Comparison of ENCODE assay signal across 17 mouse cellular contexts in genomic region chr16:38467917-38468705, GRCm38 (mm10). TPM values are rescaled to one million over a fixed set of nuclear protein-coding genes. Genes with fewer than 3 reads are reported as not detected.
A peak's percentile ranks its signal among the peaks of the same experiment; 100 is the strongest.
DNase-seq lines count a peak whose midpoint lies in the region; ATAC-seq and TF ChIP-seq lines count a peak whose summit lies in the region.
"Had no signal": no experiment of that assay in that cellular context is flagged by ENCODE, and none has a peak within 500 bp of the region (broad histone marks: within the 10 kb centered on the region; RNA-seq: fewer than 3 reads in every experiment).

No protein-coding gene starts in this region.

- no peaks in the 10 kb centered on the region for H3K27me3 ChIP-seq in G1E (ENCODE audit: insufficient read depth, low read length)
- H3K27me3 ChIP-seq in kidney, postnatal 0 days (ENCODE audit: insufficient read depth, low read length) = no peaks in the 10 kb centered on the region
- no peaks in the 10 kb centered on the region for H3K27me3 ChIP-seq in forebrain, embryonic 15.5 days
- H3K27me3 ChIP-seq in hindbrain, embryonic 16.5 days (replicated peaks; ENCODE audit: control insufficient read depth, insufficient read depth, low read length) = no peaks in the 10 kb centered on the region
- H3K27me3 ChIP-seq: embryonic facial prominence, embryonic 12.5 days; limb, embryonic 15.5 days; neural tube, embryonic 13.5 days had no signal

- no peak overlapping the region for H3K4me2 ChIP-seq in kidney, postnatal 0 days (ENCODE audit: low read length)
- H3K4me2 ChIP-seq in forebrain, embryonic 15.5 days (replicated peaks) = no peak overlapping the region
- H3K4me2 ChIP-seq in hindbrain, embryonic 16.5 days (ENCODE audit: low read length) = no peak overlapping the region
- H3K4me2 ChIP-seq: embryonic facial prominence, embryonic 12.5 days; limb, embryonic 15.5 days; neural tube, embryonic 13.5 days had no signal

- peak overlapping the region; percentile 49; the same call in 1 of the 2 replicates for H3K4me3 ChIP-seq in G1E (ENCODE audit: low read depth, low read length)
- no peak overlapping the region for H3K4me3 ChIP-seq in kidney, postnatal 0 days (replicated peaks; ENCODE audit: low read depth, low read length)
- no peak overlapping the region for H3K4me3 ChIP-seq in forebrain, embryonic 15.5 days
- no peak overlapping the region for H3K4me3 ChIP-seq in hindbrain, embryonic 16.5 days (ENCODE audit: low read length)
- H3K4me3 ChIP-seq: embryonic facial prominence, embryonic 12.5 days; limb, embryonic 15.5 days; neural tube, embryonic 13.5 days had no signal

- peak; percentile 27 for DNase-seq in kidney, adult 11 months
- no peak for DNase-seq in kidney, adult 9 months
- DNase-seq in G1E (ENCODE audit: low spot score) = no peak
- peak; percentile 63 for DNase-seq in adrenal gland, postnatal 14 days
- no peak for DNase-seq in kidney, postnatal 0 days (ENCODE audit: low spot score)
- DNase-seq in thymus, postnatal 4 days = no peak
- DNase-seq: cerebellum, adult 18-20 months; heart, adult 18-20 months; lung, adult 2 months; lung, postnatal 4 days; thymus, adult 2 months had no signal

- H3K36me3 ChIP-seq in G1E (replicated peaks) = peaks cover 10% of the 10 kb centered on the region
- no peaks in the 10 kb centered on the region for H3K36me3 ChIP-seq in kidney, postnatal 0 days (ENCODE audit: insufficient read depth, low read length)
- no peaks in the 10 kb centered on the region for H3K36me3 ChIP-seq in forebrain, embryonic 15.5 days
- no peaks in the 10 kb centered on the region for H3K36me3 ChIP-seq in hindbrain, embryonic 16.5 days (ENCODE audit: control insufficient read depth, insufficient read depth, low read length)
- H3K36me3 ChIP-seq: embryonic facial prominence, embryonic 12.5 days; limb, embryonic 15.5 days; neural tube, embryonic 13.5 days had no signal

- ATAC-seq in G1E (ENCODE audit: extremely low read depth, insufficient number of reproducible peaks, low FRiP score, poor library complexity, severe bottlenecking) = peak; percentile 56
- no peak for ATAC-seq in kidney, postnatal 0 days (replicated peaks; ENCODE audit: low FRiP score, low read depth)
- no peak for ATAC-seq in forebrain, embryonic 15.5 days (replicated peaks)
- no peak for ATAC-seq in hindbrain, embryonic 16.5 days
- ATAC-seq: midbrain, embryonic 16.5 days had no signal

- H3K4me1 ChIP-seq in G1E (ENCODE audit: insufficient read depth, low read depth, low read length) = peaks cover 76% of the 10 kb centered on the region
- H3K4me1 ChIP-seq in kidney, postnatal 0 days (replicated peaks; ENCODE audit: insufficient read depth, low read length) = no peaks in the 10 kb centered on the region
- H3K4me1 ChIP-seq in forebrain, embryonic 15.5 days = no peaks in the 10 kb centered on the region
- H3K4me1 ChIP-seq in hindbrain, embryonic 16.5 days (ENCODE audit: control insufficient read depth, insufficient read depth, low read depth, low read length) = no peaks in the 10 kb centered on the region
- H3K4me1 ChIP-seq: embryonic facial prominence, embryonic 12.5 days; limb, embryonic 15.5 days; neural tube, embryonic 13.5 days had no signal

- 74% methylated on average over 8 of the region's 8 CpGs for WGBS in kidney, postnatal 0 days
- 86% methylated on average over 8 of the region's 8 CpGs for WGBS in forebrain, embryonic 15.5 days
- WGBS in hindbrain, embryonic 16.5 days = 81% methylated on average over 8 of the region's 8 CpGs

- H3K9me3 ChIP-seq in G1E (replicated peaks) = no peaks in the 10 kb centered on the region
- no peaks in the 10 kb centered on the region for H3K9me3 ChIP-seq in kidney, postnatal 0 days (replicated peaks; ENCODE audit: low read length)
- H3K9me3 ChIP-seq in forebrain, embryonic 15.5 days = no peaks in the 10 kb centered on the region
- H3K9me3 ChIP-seq in hindbrain, embryonic 16.5 days (ENCODE audit: control insufficient read depth, low read length) = no peaks in the 10 kb centered on the region
- H3K9me3 ChIP-seq: embryonic facial prominence, embryonic 12.5 days; limb, embryonic 15.5 days; neural tube, embryonic 13.5 days had no signal

- H3K27ac ChIP-seq in kidney, postnatal 0 days = 0 out of 2 replicates have a peak overlapping the region, but pooled peaks have one; percentile 52
- H3K27ac ChIP-seq in forebrain, embryonic 15.5 days (replicated peaks) = no peak overlapping the region
- H3K27ac ChIP-seq in hindbrain, embryonic 16.5 days (ENCODE audit: low read depth, low read length) = no peak overlapping the region
- H3K27ac ChIP-seq: embryonic facial prominence, embryonic 12.5 days; limb, embryonic 15.5 days; neural tube, embryonic 13.5 days had no signal

- no peak for TF ChIP-seq CTCF in G1E (IDR thresholded peaks at IDR 0.05; ENCODE audit: low read depth, low read length)
- no peak for TF ChIP-seq CTCF in kidney, postnatal 0 days (IDR thresholded peaks at IDR 0.05; ENCODE audit: low read depth)

- no peak overlapping the region for H3K9ac ChIP-seq in kidney, postnatal 0 days (ENCODE audit: low read depth, low read length)
- no peak overlapping the region for H3K9ac ChIP-seq in forebrain, embryonic 15.5 days (replicated peaks)
- H3K9ac ChIP-seq in hindbrain, embryonic 16.5 days (ENCODE audit: low read depth, low read length) = no peak overlapping the region
- H3K9ac ChIP-seq: embryonic facial prominence, embryonic 12.5 days; limb, embryonic 15.5 days; neural tube, embryonic 13.5 days had no signal

RNA-seq across cellular contexts. Expression of gene Cd80, which starts 12.8 kb away (rescaled TPM):
- total RNA-seq in G1E (2014; fragmentation: Nextera tagmentation) = 62.1 and 77.0 TPM in 2 replicates
- 4.9 and 5.3 TPM in 2 replicates for total RNA-seq in G1E (2017)
- polyA plus RNA-seq in G1E (2012) = 2.2 and 3.0 TPM in 2 replicates
- 0.56 and 2.0 TPM in 2 replicates for total RNA-seq in adrenal gland, postnatal 14 days (2021)
- polyA plus RNA-seq in kidney, postnatal 0 days (2015; fragmentation: Nextera tagmentation; extraction: Ambion mirVana) = 0.20 TPM in 2 replicates
- 0.55 and 0.59 TPM in 2 replicates for polyA plus RNA-seq in forebrain, embryonic 15.5 days (2015; fragmentation: Nextera tagmentation; extraction: Ambion mirVana)
- polyA plus RNA-seq in hindbrain, embryonic 16.5 days (2015; fragmentation: Nextera tagmentation; extraction: Ambion mirVana) = 0.30 and 0.60 TPM in 2 replicates

RNA-seq across cellular contexts. Expression of gene Adprh, which starts 15.6 kb away (rescaled TPM):
- total RNA-seq in G1E (2014; fragmentation: Nextera tagmentation) (56.4 and 60.6 TPM in 2 replicates), G1E (2017) (26.4 and 28.4 TPM in 2 replicates)
- polyA plus RNA-seq in G1E (2012) = 355 and 468 TPM in 2 replicates
- 41.2 and 42.2 TPM in 2 replicates for total RNA-seq in adrenal gland, postnatal 14 days (2021)
- 74.6 and 77.5 TPM in 2 replicates for polyA plus RNA-seq in kidney, postnatal 0 days (2015; fragmentation: Nextera tagmentation; extraction: Ambion mirVana)
- polyA plus RNA-seq in forebrain, embryonic 15.5 days (2015; fragmentation: Nextera tagmentation; extraction: Ambion mirVana) = 131 and 141 TPM in 2 replicates
- polyA plus RNA-seq in hindbrain, embryonic 16.5 days (2015; fragmentation: Nextera tagmentation; extraction: Ambion mirVana) = 159 and 165 TPM in 2 replicates

RNA-seq across cellular contexts. Expression of gene Pla1a, which starts 35.2 kb away (rescaled TPM):
- total RNA-seq in G1E (2014; fragmentation: Nextera tagmentation) (1.7 TPM in 1 of 2 replicates, not detected in the other), G1E (2017) (0.16 TPM in 1 of 2 replicates, not detected in the other)
- not detected in 2 replicates for polyA plus RNA-seq in G1E (2012)
- 21.4 and 27.2 TPM in 2 replicates for total RNA-seq in adrenal gland, postnatal 14 days (2021)
- polyA plus RNA-seq in kidney, postnatal 0 days (2015; fragmentation: Nextera tagmentation; extraction: Ambion mirVana) = 36.5 and 36.8 TPM in 2 replicates
- 0.34 and 0.41 TPM in 2 replicates for polyA plus RNA-seq in forebrain, embryonic 15.5 days (2015; fragmentation: Nextera tagmentation; extraction: Ambion mirVana)
- polyA plus RNA-seq in hindbrain, embryonic 16.5 days (2015; fragmentation: Nextera tagmentation; extraction: Ambion mirVana) = 0.81 and 0.84 TPM in 2 replicates

RNA-seq across cellular contexts. Expression of gene Timmdc1, which starts 54.4 kb away (rescaled TPM):
- total RNA-seq in G1E (2014; fragmentation: Nextera tagmentation) (36.7 and 38.7 TPM in 2 replicates), G1E (2017) (27.0 and 28.6 TPM in 2 replicates)
- 25.9 and 28.3 TPM in 2 replicates for polyA plus RNA-seq in G1E (2012)
- total RNA-seq in adrenal gland, postnatal 14 days (2021) = 46.2 and 46.5 TPM in 2 replicates
- polyA plus RNA-seq in kidney, postnatal 0 days (2015; fragmentation: Nextera tagmentation; extraction: Ambion mirVana) = 27.9 and 28.7 TPM in 2 replicates
- polyA plus RNA-seq in forebrain, embryonic 15.5 days (2015; fragmentation: Nextera tagmentation; extraction: Ambion mirVana) = 37.9 and 39.3 TPM in 2 replicates
- 28.0 and 32.8 TPM in 2 replicates for polyA plus RNA-seq in hindbrain, embryonic 16.5 days (2015; fragmentation: Nextera tagmentation; extraction: Ambion mirVana)

Comparison
In these comparisons a context has a peak if more than half of its experiments do, and no peak if none do; other contexts are left out.
1. DNase-seq: peak in kidney, adult 11 months (single experiment) and adrenal gland, postnatal 14 days (single experiment); none in kidney, adult 9 months (single experiment), G1E (single experiment), kidney, postnatal 0 days (single experiment) and thymus, postnatal 4 days (single experiment).
2. RNA of gene Pla1a, which starts 35.2 kb away (polyA plus RNA-seq): 36.5 to 36.8 TPM in kidney, postnatal 0 days; 0.81 to 0.84 TPM in hindbrain, embryonic 16.5 days, 0.34 to 0.41 TPM in forebrain, embryonic 15.5 days and not detected in G1E; every median in the first group is over 10 times any median in the second.